Mouse (Mus musculus): ENCODE measurements around the gene Celf5.

The Celf5 gene

DNA sequence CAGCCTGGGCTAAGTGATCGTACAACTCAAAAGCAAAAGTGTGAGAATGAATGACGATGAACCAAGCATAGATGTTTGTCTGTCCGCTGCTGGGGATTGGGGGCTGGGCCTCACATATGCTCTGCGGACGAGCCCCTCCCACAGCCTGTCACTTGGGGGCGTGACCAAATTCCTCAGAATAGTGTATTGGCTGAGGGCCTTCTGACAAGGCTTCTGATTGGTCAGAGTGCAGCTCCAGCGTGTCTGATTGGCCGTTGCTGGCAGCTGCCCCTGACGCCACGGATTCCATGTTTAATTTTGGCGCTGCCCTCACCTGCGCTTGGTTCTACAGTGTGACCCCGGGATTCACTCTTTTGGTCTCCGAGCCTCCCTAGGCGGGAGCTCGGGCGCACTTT, 49.6 kb downstream of the Celf5 start:
- in situ Hi-C loops (cut with MboI; ENCODE audit: low pct_unique_long_range_greater_than_20kb in 1 of 2, low sequenced_read_pairs in 2 of 2, unreplicated experiment in 1 of 2): no loop called here

DNA sequence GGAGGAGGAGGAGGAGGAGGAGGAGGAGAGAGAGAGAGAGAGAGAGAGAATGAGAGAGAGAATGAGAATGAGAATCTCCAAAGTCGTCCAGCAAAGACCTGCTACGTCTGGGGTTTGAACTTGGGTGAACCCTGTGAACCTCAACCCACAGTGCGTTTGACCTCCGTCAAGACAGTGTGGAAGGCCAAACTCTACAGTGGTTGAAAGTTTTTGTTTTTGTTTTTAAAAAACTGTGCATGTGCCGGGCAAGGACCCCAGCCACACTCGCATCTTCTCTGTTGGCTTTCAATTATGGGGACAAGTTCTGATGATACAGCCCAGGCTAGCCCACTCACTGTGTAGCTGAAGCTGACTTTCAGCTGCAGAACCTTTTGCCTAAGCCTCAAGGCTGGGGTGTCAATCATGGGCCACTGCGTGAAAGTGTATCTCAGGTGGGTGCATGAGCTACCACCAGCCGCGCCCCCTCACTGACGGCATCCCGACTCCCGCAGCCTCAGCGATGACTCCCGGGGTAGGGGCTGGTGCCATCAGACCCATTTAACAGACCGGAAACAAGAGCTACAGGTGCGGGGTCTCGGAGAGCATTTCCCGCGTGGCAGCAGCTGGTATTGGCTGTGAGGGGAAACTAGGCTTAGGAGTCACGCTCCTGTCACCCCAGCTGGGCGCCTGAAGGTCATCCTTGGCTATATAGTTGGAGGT, 50.2 kb downstream of the Celf5 start:
- in situ Hi-C loops (cut with MboI; ENCODE audit: low pct_unique_long_range_greater_than_20kb in 1 of 2, low sequenced_read_pairs in 2 of 2, unreplicated experiment in 1 of 2): no loop called here

DNA sequence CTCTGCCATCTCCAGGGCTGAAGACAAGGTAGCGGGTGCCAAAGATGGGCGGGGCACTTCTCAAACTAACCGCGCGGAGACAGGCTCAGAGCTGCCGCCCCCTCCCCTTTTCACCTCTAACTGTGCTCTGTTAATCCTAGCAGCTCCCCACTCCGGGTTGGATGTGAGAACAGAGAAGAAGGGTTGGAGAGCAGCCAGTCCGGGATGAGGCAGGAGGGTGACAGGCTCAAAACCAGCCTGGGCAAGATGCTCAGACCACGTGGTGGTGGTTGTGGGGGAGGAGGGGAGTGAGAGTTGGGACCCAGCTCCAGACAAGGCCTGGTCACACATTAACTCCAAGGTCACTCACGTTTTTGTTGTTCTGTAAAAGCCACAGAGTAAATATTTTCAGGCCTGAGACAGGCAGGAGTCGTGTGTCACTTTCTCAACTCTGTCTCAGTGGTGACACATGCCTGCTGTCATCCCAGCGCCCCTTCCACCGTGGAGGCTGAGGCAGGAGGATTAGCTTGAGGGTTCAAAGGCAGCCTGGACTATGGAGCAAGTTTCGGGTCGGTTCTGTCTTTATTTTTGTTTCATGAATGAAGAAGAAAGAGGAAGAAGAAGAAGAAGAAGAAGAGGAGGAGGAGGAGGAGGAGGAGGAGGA, 50.9 kb downstream of the Celf5 start:
- in situ Hi-C loops (cut with MboI; ENCODE audit: low pct_unique_long_range_greater_than_20kb in 1 of 2, low sequenced_read_pairs in 2 of 2, unreplicated experiment in 1 of 2): no loop called here

DNA sequence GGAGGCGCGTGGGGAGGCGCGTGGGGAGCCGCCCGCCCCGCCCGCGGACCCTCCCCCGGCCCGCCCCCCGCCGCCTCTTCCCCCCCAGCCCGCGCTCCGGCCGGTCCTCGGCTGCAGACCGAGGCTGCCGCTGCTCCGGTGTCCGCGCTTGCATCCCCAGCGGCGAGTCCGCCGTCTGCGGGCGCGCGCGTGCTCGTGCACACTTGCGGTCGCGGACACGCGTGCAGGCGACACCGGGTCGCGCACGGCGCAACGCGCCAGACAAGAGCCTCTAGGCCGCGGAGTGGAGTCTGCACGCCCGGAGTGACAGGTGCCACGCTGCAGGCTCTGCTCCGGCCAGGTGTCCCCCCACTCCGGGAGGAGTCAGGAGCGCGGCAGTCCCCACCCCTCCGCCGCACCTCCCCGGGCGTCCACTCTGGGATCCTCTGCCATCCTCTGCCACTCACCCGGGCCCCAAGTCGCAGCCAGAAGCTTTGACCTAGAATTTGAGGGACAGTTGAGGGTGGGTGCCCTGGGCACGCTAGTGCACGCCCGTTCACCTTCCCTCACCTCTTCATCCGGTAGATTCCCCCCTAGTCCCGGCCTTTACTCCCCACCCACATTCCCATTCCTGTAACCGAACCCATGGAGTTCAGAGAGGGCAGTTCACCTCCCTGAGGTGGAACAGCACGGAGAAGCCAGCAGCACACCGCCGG, 51.5 kb downstream of the Celf5 start:
- in situ Hi-C loops (cut with MboI; ENCODE audit: low pct_unique_long_range_greater_than_20kb in 1 of 2, low sequenced_read_pairs in 2 of 2, unreplicated experiment in 1 of 2): no loop called here

DNA sequence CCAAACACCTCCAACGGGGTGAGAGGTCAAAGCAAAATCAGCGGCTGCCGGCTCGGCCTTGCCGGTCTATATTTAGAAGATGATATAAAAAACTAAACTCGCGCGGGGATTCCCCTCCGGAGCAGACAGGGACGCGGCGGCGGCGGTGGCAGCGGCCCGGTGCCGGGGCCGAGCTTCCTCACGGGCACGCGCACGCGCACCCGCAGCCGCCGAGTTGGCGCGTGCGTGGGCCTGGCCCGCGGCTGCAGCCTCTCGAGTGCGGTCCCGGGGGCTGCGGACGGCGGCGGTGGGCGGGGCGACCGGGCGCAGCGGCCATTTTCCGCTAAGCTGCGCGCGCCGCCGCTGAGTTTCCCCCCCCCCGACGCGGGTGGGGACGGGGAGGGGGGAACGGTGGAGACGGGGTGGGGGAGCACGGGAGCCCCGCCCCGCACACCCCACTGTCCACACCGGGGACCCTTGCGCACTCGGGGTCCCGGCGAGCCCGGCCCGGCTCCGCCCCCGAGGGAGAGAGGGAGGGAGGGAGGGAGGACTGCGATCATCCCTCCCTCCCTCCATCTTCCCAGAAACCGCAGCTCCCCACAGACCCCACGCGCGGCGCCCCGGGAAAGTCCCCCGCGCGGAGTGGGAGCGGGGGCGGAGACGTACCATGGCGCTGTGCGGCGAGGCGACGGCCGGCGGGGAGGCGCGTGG, 52.2 kb downstream of the Celf5 start:
- in situ Hi-C loops (cut with MboI; ENCODE audit: low pct_unique_long_range_greater_than_20kb in 1 of 2, low sequenced_read_pairs in 2 of 2, unreplicated experiment in 1 of 2): no loop called here

DNA sequence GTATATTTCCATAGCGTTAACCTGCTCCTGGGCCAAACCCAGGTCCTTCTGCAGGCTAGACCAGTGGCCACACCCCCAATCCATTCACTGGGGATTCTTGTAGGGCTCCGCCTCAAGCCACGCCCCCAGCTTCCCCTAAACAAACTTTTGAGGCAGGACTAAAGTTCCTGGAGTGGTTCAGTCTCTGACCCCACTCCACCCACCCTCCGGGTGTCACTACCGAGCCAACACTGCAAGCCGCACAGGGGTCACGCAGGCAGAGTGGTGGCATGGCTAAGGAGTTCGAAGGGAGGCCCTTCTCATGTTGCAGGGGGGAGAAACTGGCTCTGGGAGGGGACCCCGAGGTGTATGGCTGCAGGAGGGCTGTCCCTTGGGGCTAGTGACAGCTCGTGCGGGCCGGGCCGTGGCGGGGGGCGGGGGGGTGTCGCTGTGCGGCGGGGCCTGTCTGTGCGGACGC, 52.9 kb downstream of the Celf5 start:
- in situ Hi-C loops (cut with MboI; ENCODE audit: low pct_unique_long_range_greater_than_20kb in 1 of 2, low sequenced_read_pairs in 2 of 2, unreplicated experiment in 1 of 2): no loop called here

DNA sequence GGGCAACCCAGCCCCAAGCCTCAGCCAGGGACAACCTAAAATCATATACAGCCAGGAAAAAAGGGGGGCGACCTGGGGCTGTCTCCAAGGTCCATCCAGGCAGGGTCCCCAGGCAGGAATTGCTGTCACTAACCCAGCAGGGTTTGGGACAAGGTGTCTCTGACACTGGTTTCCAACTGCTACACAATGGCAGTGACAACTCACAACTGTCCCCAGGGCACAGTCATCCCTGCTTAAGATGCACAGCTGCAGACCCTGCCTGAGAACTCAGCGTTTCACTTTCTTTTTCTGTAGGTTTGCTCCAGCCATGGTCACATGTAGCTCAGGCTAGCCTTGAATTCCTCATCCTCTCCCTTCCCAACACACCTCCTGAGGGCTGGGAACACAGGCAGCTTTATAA, 53.4 kb downstream of the Celf5 start:
- in situ Hi-C loops (cut with MboI; ENCODE audit: low pct_unique_long_range_greater_than_20kb in 1 of 2, low sequenced_read_pairs in 2 of 2, unreplicated experiment in 1 of 2): no loop called here

DNA sequence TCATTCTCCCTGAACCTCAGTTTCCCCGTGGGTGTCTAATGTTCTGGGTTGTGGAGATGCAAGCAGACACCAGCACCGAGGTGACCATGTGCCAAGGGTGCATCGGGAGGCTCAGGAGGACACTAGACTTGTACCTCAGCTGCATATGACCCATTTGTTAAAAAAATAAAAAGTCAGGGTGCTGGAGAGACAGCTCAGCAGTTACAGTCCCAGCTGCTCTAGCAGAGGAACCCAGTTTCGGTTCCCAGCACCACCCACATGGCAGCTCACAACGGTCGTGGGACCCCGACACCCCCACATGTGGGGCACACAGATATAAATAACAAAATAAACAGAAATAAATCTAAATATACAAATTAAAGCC, 54.0 kb downstream of the Celf5 start:
- in situ Hi-C loops (cut with MboI; ENCODE audit: low pct_unique_long_range_greater_than_20kb in 1 of 2, low sequenced_read_pairs in 2 of 2, unreplicated experiment in 1 of 2): no loop called here

DNA sequence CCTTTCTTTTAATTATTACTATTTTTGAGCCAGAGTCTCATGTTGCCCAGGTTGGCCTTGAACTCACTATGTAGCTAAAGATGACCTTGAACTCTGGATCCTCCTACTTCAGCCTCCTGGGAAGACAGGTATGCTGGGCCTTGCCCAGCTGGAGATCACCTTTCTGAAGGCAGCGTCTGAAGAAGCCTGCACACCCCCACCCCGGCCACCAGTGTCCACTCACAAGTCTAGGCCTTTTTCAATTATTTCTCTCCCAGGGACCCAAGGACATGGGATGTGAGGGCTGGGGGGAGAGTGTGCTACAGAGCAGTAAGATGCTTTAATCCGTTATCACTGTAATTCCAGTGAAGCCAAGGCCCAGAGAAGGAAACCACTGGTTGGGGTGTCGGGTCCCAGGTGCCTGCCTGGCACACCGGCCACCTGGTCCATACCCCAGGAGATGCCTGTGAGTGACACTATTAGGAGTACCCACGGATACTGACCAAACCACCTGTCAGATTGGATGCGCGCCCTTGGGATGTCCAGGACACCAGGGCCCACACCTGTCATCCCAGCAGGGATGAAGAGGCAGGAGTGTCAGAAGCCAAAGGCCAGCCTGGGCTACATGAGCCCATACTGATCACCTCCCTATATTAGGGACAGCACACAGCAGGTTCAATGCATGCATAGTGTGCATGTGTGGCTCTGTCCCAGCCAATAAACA, 54.6 kb downstream of the Celf5 start:
- in situ Hi-C loops (cut with MboI; ENCODE audit: low pct_unique_long_range_greater_than_20kb in 1 of 2, low sequenced_read_pairs in 2 of 2, unreplicated experiment in 1 of 2): no loop called here

DNA sequence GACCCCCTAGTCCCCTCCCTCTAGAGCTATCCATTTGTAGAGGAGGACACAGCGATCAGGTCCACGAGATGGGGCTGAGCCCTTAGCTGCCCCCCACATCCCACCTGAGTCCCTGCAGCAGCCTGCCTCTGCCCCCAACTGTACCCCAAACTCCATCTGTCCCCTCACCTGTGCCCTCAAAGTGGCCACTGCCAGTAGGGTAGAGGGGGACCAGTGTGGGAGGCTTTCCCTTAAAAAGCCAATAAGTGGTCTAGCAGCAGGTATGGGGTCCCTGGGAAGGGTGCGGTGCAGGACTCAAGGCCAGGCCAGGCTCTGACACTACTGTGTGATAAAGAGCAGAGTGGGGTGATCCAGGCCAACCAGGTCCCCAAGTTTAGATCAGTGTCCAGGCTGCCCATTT, 55.2 kb downstream of the Celf5 start:
- in situ Hi-C loops (cut with MboI; ENCODE audit: low pct_unique_long_range_greater_than_20kb in 1 of 2, low sequenced_read_pairs in 2 of 2, unreplicated experiment in 1 of 2): no loop called here

DNA sequence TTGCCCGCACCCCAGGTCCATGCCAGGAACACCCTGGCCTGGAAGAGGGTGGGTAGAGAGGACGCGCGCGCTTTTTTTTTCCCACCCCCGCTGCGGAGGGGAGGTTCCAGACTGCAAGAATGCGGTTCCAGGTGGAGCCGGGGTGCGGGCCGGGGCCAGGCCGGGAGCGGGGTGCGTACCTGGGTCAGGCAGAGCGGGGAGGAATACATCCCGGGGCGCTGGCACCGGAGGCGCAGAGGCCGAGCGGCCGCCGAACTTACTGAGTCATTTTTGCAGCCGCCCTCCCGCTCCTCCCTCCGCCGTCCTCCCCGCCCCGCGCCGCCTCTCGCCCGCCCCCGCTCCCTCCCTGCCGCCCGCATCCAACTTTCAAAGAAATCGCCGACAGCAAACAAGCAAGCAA, 55.6 kb downstream of the Celf5 start:
- in situ Hi-C loops (cut with MboI; ENCODE audit: low pct_unique_long_range_greater_than_20kb in 1 of 2, low sequenced_read_pairs in 2 of 2, unreplicated experiment in 1 of 2): no loop called here

DNA sequence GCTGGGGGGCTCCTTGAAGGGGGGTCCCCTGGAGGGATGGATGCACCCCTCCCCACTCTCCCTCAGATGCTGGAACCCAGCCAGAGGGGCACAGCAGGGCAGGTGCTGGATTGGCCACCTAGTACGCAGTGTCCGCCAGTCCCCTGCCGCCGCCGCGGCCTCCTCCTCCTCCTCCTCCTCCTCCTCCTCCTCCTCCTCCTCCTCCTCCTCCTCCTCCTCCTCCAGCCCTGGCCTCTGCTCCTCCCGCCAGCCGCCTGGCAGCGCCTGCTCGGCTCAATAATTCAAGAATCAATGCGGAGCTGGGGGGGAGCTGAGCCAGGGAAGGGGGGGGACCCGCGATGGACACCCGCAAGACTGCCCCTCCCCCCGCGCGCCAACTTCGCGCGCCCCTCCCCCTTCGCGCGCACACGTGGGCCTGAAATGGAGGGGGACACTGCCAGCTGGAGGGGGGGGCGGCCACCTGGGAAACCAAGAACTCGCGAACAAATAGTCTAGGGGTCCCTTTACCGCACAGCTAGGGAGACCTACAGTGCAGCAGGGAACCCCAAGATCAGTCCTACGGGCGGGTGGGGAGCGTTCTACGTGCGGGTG, 56.3 kb downstream of the Celf5 start:
- in situ Hi-C loops (cut with MboI; ENCODE audit: low pct_unique_long_range_greater_than_20kb in 1 of 2, low sequenced_read_pairs in 2 of 2, unreplicated experiment in 1 of 2): no loop called here

DNA sequence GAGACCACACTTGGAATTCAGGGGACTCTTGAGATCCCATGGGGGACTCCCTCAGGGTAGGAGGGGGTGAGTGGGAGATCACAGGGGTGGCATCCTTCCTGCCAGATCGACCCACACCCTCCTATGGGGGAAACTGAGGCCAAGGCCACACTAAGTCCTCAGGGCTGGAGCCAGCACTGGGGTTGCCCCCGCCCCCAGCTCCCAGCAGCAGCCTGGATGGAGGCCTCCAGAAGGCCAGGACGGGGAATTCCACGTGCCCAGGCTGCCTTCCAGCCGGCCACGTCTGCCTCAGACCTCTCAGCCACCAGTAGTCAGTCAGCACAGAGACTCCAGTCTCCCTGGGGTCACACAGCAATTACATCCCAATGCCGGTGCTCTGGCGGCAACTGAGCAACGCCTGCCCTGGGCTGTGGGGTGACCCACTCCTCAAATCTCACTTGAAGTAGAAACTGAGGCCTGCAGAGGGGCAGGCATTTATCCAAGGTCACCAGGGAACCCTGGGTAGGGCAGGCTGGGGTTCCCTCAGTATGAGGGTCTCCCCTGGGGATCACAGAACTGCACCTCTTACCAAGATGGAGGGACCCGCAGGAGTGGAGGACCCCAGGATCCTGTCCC, 57.2 kb downstream of the Celf5 start:
- in situ Hi-C loops (cut with MboI; ENCODE audit: low pct_unique_long_range_greater_than_20kb in 1 of 2, low sequenced_read_pairs in 2 of 2, unreplicated experiment in 1 of 2): no loop called here

DNA sequence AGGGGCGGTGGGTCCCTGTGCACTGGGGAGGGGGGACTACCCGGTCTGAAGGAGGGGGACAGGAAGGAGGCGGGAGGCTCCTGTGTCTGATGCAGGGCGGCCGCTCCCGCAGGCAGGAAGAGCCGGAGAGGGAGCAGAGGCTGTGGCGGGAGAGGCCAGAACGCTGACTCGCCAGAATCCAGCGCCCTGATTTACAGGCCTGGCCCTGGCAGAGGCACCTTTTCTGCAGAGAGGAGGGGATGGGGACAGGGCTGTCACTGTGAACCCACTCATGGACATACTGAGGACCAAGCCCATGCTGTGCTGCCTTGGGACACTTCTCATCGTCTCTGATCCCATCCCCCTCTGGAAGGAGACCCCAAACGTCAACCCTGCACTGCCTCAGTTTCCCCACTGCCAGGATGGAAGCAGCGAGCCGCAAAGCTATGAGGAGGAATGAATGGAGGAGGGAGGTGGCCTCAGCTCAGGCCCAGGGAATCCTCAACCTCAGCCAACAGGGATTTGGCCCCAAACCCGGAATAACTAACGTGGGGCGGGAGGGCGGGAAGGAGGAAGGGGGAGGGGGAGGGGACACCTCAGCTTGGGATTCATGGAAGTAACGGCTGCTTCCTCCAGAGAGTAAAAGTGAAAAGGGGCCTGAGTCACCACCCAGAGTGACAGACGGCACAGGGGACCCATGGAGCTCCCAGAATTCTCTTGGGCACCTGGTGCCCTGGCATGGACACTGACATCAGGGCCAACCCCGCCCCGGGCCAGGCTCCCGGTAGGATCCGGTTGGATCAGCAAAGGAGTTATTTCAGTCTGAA, 58.1 kb downstream of the Celf5 start:
- in situ Hi-C loops (cut with MboI; ENCODE audit: low pct_unique_long_range_greater_than_20kb in 1 of 2, low sequenced_read_pairs in 2 of 2, unreplicated experiment in 1 of 2): no loop called here

DNA sequence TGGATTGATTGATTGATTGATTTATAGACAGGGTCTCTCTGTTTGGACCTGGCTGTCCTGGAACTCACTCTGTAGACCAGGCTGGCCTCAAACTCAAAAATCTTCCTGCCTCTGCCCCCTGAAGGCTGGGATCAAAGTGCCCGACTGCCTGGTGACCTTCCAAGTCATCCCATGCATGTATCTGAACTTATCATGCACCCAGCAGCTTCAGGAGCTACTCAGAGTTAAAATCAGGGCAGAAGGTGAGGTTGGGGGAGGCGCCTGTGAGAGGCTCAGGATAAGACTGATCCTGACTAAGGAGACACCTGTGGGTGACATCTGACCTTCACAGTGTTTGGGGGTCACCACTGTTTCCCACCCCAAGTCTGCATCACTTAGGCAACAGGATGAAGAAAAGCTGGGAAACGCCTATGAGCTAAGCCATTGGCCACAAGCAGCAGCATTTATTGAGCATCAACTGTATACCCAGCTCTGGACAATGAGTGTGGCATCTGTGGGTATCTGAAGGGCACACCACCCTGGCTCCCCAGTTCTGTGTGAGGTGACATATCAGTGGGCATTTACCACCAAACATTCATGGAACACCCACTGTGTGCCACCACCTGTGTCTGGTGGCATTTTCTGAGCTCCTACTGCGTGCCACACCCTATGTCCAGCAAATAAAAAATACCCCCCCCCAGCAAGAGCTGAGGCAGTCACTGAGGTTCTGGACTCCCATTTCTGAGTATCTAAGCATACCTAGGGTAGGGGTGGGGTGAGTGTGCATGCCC, 58.8 kb downstream of the Celf5 start:
- in situ Hi-C loops (cut with MboI; ENCODE audit: low pct_unique_long_range_greater_than_20kb in 1 of 2, low sequenced_read_pairs in 2 of 2, unreplicated experiment in 1 of 2): no loop called here

DNA sequence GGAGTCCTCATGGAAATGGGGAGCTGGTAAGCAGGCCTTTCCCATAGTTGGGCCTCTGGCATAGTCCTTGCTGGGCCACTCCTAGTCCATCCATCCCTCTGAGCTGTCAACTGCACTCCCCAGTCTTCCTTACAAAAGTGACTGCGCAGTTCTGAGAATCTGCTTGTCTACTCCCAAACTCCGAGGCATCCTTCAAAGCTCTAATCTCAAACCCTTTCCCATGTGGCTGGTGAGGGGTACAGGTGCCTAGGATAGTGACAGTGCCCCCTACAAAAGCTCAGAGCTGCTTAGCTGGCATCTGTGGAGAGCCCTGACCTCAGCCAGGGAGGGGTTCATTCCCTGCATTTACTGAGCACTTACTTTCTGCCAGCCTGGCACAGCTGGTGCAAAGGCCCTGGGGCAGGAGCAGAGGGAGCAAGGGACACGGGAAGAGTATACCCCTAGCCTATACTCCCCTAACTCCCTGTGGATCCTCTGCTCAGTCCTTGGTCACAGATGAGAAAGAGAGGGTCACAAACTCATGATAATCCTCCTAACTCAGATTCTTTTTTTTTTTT, 59.8 kb downstream of the Celf5 start:
- in situ Hi-C loops (cut with MboI; ENCODE audit: low pct_unique_long_range_greater_than_20kb in 1 of 2, low sequenced_read_pairs in 2 of 2, unreplicated experiment in 1 of 2): no loop called here

All from mouse embryonic stem cell (cell line).